Mouse (Mus musculus): Measurements from ENCODE around the gene Gm20604. TPM values are rescaled to one million over a fixed set of nuclear protein-coding genes. Genes with fewer than 3 reads are reported as not detected.
A peak's percentile ranks its signal among the peaks of the same experiment; 100 is the strongest.

Gm20604 gene
- total and polyA plus RNA-seq, 3 experiments, result 2.9 to 4.2 (median 3.8) TPM

DNA sequence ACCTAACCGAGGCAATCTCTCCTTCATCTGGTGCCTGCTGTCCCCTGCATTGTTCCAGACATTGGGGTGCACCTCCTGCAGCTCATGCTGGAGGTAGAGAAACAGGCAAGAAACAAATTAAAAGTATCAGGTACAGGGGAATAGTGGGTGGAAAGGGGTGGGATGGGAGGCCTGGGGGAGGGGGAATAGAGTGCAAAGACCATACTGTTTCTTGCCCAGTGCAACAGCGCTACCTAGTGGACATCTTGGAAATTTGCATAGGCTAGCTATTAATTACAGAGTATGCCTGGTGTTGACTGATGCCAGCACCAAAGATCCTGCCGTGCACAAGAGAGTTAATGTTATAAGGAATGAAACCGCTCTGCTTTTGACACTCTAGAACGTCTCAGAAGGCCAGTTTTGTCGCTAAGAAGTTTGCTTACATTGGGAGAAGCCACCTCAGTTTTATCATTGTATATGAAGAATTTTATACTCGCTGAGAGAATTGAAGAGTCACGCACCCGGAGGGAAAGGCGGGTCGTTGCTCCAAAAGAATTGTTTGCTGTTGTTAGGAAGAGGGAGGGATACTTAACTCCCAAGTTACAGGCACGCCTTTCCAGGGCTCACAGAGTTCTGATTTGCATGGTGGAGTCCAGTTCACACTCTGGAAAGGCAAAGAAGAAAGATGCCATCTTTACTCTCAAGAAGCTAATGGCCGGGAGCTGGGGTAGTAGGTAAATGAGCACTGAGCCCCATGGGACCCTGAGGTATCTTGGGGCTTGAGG is 38.7 kb downstream of the Gm20604 start:
- no peaks in the 10 kb centered on the region for H3K36me3 ChIP-seq (ENCODE audit: control insufficient read depth, insufficient read depth, low read length)
- H3K4me3 ChIP-seq, result no peak overlapping the region
- no peak overlapping the region for H3K9ac ChIP-seq (ENCODE audit: low read depth, low read length)
- intact Hi-C loops (cut with DNase I), result loop anchor here (5.0 to 10.0 kb wide), 2 partner anchors 192 to 225 kb away; no protein-coding TSS in a partner anchor
- peak; percentile 86 for TF ChIP-seq CTCF (IDR thresholded peaks at IDR 0.05)
- TF ChIP-seq EP300 (IDR thresholded peaks at IDR 0.05; ENCODE audit: insufficient read depth, low read depth, low read length), result 0 out of 2 replicates have a peak, but pooled peaks have one; percentile 18
- TF ChIP-seq POLR2A (IDR thresholded peaks at IDR 0.05; ENCODE audit: insufficient read depth, low read depth, low read length), result no peak
- no peaks in the 10 kb centered on the region for H3K27me3 ChIP-seq (ENCODE audit: control insufficient read depth, insufficient read depth, low read length)
- H3K27ac ChIP-seq, result no peak overlapping the region
- H3K79me2 ChIP-seq (replicated peaks; ENCODE audit: control insufficient read depth, insufficient read depth, low read length), result no peaks in the 10 kb centered on the region
- no peaks in the 10 kb centered on the region for H3K4me1 ChIP-seq (ENCODE audit: control insufficient read depth, insufficient read depth, low read length)
- DNase-seq, result no peak
- WGBS, result 18% methylated on average over 13 of the region's 13 CpGs

DNA sequence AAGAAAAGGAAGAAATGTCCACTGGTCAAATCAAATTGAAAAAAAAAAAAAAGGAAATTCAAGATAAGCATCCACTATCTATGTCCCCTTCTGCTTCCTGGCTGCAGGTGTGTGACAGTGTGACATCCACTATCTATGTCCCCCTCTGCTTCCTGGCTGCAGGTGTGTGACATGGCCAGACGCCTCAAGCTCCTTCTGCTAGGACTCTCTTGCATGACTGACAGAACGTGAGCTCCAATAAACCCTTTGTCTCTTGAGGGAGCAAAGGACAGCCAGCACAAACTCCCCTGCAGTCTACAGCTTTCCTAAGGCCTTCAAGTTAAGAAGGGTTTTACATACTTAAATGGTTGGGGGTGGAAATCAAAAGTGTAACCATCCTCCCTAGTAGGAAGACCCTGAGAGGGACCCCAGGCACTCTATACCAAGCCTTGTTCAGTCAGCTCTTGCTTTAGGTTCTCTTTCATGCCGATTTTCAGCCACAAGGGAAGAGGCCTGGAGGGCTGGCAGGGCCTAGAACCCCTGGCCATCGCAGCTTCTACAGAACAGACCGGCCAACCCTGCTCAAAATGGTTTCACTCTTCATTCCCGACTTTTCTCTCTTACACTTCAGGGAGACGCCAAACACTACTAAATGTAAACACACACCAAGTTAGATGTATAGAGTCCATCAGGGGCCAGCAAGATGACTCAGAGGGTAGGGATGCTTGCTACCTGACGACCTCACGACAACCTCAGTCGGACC is 43.6 kb downstream of the Gm20604 start:
- TF ChIP-seq CTCF (IDR thresholded peaks at IDR 0.05), result no peak
- no peak for TF ChIP-seq POLR2A (IDR thresholded peaks at IDR 0.05; ENCODE audit: insufficient read depth, low read depth, low read length)
- no peak for TF ChIP-seq EP300 (IDR thresholded peaks at IDR 0.05; ENCODE audit: insufficient read depth, low read depth, low read length)
- Histone ChIP-seq H3K4me3 (no peak overlapping the region), H3K9ac (ENCODE audit: low read depth, low read length) (no peak overlapping the region), H3K4me1 (ENCODE audit: control insufficient read depth, insufficient read depth, low read length) (no peaks in the 10 kb centered on the region), H3K27me3 (ENCODE audit: control insufficient read depth, insufficient read depth, low read length) (no peaks in the 10 kb centered on the region), H3K79me2 (replicated peaks; ENCODE audit: control insufficient read depth, insufficient read depth, low read length) (no peaks in the 10 kb centered on the region), H3K36me3 (ENCODE audit: control insufficient read depth, insufficient read depth, low read length) (no peaks in the 10 kb centered on the region), H3K27ac (no peak overlapping the region)
- WGBS, result 90% methylated on average over 10 of the region's 10 CpGs
- DNase-seq, result no peak
- intact Hi-C loops (cut with DNase I), result loop anchor here (5.0 to 10.0 kb wide), 2 partner anchors 188 to 220 kb away; no protein-coding TSS in a partner anchor

DNA sequence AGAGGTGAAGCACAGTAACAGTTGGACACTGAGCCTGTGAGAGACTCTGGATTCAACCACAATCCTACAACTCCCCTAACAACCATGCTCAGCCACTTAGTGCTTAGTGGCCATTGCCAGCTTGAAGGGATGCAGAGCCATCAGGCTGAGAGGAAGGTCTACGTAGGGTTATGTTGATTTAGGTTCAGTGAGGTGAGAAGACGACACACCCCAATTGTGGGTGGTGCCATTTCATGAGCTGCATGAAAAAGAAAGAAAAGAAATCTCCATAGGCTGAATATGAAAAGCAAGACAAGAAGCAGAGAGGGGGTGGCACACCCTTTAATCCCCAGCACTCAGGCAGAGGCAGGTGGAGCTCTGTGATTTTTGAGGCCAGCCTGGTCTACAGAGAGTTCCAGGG is 44.4 kb downstream of the Gm20604 start:
- Histone ChIP-seq H3K79me2 (replicated peaks; ENCODE audit: control insufficient read depth, insufficient read depth, low read length) (no peaks in the 10 kb centered on the region), H3K9ac (ENCODE audit: low read depth, low read length) (no peak overlapping the region), H3K27ac (no peak overlapping the region), H3K4me1 (ENCODE audit: control insufficient read depth, insufficient read depth, low read length) (no peaks in the 10 kb centered on the region), H3K27me3 (ENCODE audit: control insufficient read depth, insufficient read depth, low read length) (no peaks in the 10 kb centered on the region), H3K4me3 (no peak overlapping the region), H3K36me3 (ENCODE audit: control insufficient read depth, insufficient read depth, low read length) (no peaks in the 10 kb centered on the region)
- 85% methylated on average over 2 of the region's 2 CpGs for WGBS
- no peak for TF ChIP-seq EP300 (IDR thresholded peaks at IDR 0.05; ENCODE audit: insufficient read depth, low read depth, low read length)
- no peak for TF ChIP-seq CTCF (IDR thresholded peaks at IDR 0.05)
- no peak for TF ChIP-seq POLR2A (IDR thresholded peaks at IDR 0.05; ENCODE audit: insufficient read depth, low read depth, low read length)
- intact Hi-C loops (cut with DNase I), result loop anchor here (10.0 kb wide), 1 partner anchor 219 kb away; no protein-coding TSS in a partner anchor
- DNase-seq, result no peak

DNA sequence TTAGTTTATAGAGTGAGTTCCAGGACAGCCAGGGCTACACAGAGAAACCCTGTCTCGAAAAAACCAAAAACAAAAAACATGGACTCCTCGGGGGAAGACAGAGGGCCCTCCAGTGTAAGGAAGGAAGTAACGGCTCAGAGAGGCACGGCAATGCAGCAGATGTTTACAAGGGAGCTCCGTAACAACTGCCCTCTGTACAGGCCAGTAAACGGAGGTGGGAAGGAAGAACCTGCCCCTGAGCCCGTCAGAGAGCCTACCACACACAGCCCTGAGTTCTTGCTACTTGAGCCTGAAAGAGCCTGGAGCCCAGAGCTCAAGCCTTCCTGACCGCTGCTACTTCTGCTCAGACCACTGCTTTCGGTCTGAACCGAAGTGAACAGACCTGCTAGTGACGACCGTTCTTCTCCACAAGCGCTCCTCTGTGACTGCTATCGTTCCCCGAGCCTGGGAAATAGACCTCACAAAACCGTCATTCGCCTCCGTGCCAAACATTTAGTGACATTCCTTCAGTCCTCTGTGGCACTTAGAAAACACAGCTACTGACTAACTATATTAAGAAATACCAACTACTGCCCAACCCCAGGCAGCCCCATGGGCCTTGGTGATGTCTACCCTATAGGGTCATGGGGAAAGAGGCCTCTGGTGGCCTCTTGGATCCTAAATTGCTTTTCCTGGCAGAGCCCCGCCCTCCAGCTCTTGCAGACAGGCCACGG is 45.2 kb downstream of the Gm20604 start:
- WGBS, result 57% methylated on average over 20 of the region's 20 CpGs
- no peak overlapping the region for H3K9ac ChIP-seq (ENCODE audit: low read depth, low read length)
- DNase-seq, result no peak
- no peaks in the 10 kb centered on the region for H3K27me3 ChIP-seq (ENCODE audit: control insufficient read depth, insufficient read depth, low read length)
- no peaks in the 10 kb centered on the region for H3K36me3 ChIP-seq (ENCODE audit: control insufficient read depth, insufficient read depth, low read length)
- intact Hi-C loops (cut with DNase I), result loop anchor here (10.0 kb wide), 1 partner anchor 219 kb away; no protein-coding TSS in a partner anchor
- no peaks in the 10 kb centered on the region for H3K79me2 ChIP-seq (replicated peaks; ENCODE audit: control insufficient read depth, insufficient read depth, low read length)
- H3K27ac ChIP-seq, result no peak overlapping the region
- no peaks in the 10 kb centered on the region for H3K4me1 ChIP-seq (ENCODE audit: control insufficient read depth, insufficient read depth, low read length)
- TF ChIP-seq POLR2A (IDR thresholded peaks at IDR 0.05; ENCODE audit: insufficient read depth, low read depth, low read length), result no peak
- TF ChIP-seq CTCF (IDR thresholded peaks at IDR 0.05), result no peak
- no peak for TF ChIP-seq EP300 (IDR thresholded peaks at IDR 0.05; ENCODE audit: insufficient read depth, low read depth, low read length)
- H3K4me3 ChIP-seq, result no peak overlapping the region

DNA sequence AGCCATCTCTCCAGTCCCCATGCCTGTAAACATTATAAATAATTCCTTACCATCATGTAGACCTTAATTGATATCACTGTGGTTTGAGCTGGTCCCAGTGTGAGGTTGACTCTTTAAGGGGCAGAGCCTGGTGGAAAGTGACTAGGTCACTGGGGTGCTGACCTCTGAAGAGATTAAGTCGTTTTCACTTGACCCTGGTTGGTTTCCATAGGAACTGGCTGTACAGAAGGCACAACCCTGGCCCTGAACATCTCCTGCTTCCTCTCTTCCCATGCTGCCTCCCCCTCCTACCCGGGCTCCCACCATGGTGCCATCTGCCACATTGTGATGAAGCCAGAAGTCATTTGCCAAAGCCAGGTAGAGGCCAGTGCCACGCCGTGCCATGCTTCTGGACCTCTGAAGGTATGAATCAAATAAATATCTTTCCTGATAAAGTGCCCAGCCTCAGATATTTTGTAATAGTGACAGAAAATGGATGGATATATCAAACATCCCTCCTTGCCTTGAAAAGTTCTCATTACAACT is 47.6 kb downstream of the Gm20604 start:
- Histone ChIP-seq H3K4me1 (ENCODE audit: control insufficient read depth, insufficient read depth, low read length) (no peaks in the 10 kb centered on the region), H3K36me3 (ENCODE audit: control insufficient read depth, insufficient read depth, low read length) (no peaks in the 10 kb centered on the region), H3K4me3 (no peak overlapping the region), H3K9ac (ENCODE audit: low read depth, low read length) (no peak overlapping the region), H3K27ac (no peak overlapping the region), H3K79me2 (replicated peaks; ENCODE audit: control insufficient read depth, insufficient read depth, low read length) (no peaks in the 10 kb centered on the region), H3K27me3 (ENCODE audit: control insufficient read depth, insufficient read depth, low read length) (no peaks in the 10 kb centered on the region)
- intact Hi-C loops (cut with DNase I), result loop anchor here (10.0 kb wide), 1 partner anchor 216 kb away; no protein-coding TSS in a partner anchor
- 60% methylated on average over 4 of the region's 4 CpGs for WGBS
- no peak for DNase-seq
- TF ChIP-seq POLR2A (IDR thresholded peaks at IDR 0.05; ENCODE audit: insufficient read depth, low read depth, low read length) (no peak), EP300 (IDR thresholded peaks at IDR 0.05; ENCODE audit: insufficient read depth, low read depth, low read length) (no peak), CTCF (IDR thresholded peaks at IDR 0.05) (no peak)
